Mouse (Mus musculus) MEL (cell line): ENCODE data around the gene Ccdc33. TPM values are rescaled to one million over a fixed set of nuclear protein-coding genes. Genes with fewer than 3 reads are reported as not detected.
A peak's percentile ranks its signal among the peaks of the same experiment; 100 is the strongest.

Experiments
- DNase-seq: peaks from one replicate; pipeline ENCODE4 v3.0.0; 2011; ENCODE audit warnings: low read depth, low spot score
- H3K27ac ChIP-seq: 2 replicates; pipeline ENCODE4 v1.5.1; 2012; ENCODE audit warnings: low read depth, mild to moderate bottlenecking, control low read depth, low read length, moderate library complexity; ENCODE audit not compliant: control insufficient read depth
- H3K27me3 ChIP-seq, 2 experiments: fragments of 150-350 bp in 1 of 2; sonication (generic) in 1 of 2; 2 replicates each; pipeline ENCODE4 v1.6.1; 2012; ENCODE audit warnings: low read length in 2 of 2, mild to moderate bottlenecking in 2 of 2, improper control_type of control experiment in 1 of 2, moderate library complexity in 1 of 2; ENCODE audit not compliant: insufficient read depth in 2 of 2, control insufficient read depth in 1 of 2
- H3K36me3 ChIP-seq, 2 experiments: 2 replicates each; pipeline ENCODE4 v1.6.1; 2012 to 2014; ENCODE audit warnings: low read length in 2 of 2, improper control_type of control experiment in 1 of 2, inconsistent platforms in 1 of 2, mild to moderate bottlenecking in 1 of 2; ENCODE audit not compliant: insufficient read depth in 2 of 2, control insufficient read depth in 1 of 2
- H3K4me1 ChIP-seq, 2 experiments: fragments of 150-350 bp in 1 of 2; sonication (generic) in 1 of 2; 2 replicates each; pipeline ENCODE4 v1.6.1; 2012; ENCODE audit warnings: low read length in 2 of 2, improper control_type of control experiment in 1 of 2, mild to moderate bottlenecking in 1 of 2; ENCODE audit not compliant: insufficient read depth in 2 of 2, control insufficient read depth in 1 of 2
- H3K4me3 ChIP-seq, 2 experiments: fragments of 150-350 bp in 1 of 2; sonication (generic) in 1 of 2; 2 replicates each; pipeline ENCODE4 v1.5.1; 2012; ENCODE audit warnings: low read depth in 2 of 2, low read length in 2 of 2, mild to moderate bottlenecking in 2 of 2, moderate library complexity in 2 of 2, control low read depth in 1 of 2, improper control_type of control experiment in 1 of 2; ENCODE audit not compliant: control insufficient read depth in 1 of 2, insufficient read depth in 1 of 2
- H3K79me2 ChIP-seq: 2 replicates; pipeline ENCODE4 v1.6.1; 2012; ENCODE audit warnings: mild to moderate bottlenecking, low read length, moderate library complexity; ENCODE audit not compliant: control insufficient read depth, poor library complexity, insufficient read depth
- H3K9ac ChIP-seq: 2 replicates; pipeline ENCODE4 v1.6.1; 2012; ENCODE audit warnings: low read depth, mild to moderate bottlenecking, control low read depth, low read length, moderate library complexity; ENCODE audit not compliant: control insufficient read depth, poor library complexity, severe bottlenecking
- H3K9me3 ChIP-seq: fragments of 150-350 bp; sonication (generic); replicated peaks from 2 replicates; pipeline ENCODE4 v1.6.1; 2012; ENCODE audit warnings: mild to moderate bottlenecking, low read length, improper control_type of control experiment, moderate library complexity; ENCODE audit not compliant: insufficient read depth
- CHD1 ChIP-seq: IDR thresholded peaks from 2 replicates; pipeline ENCODE4 v1.6.1; 2012; ENCODE audit warnings: low read depth, mild to moderate bottlenecking, inconsistent platforms, low read length, improper control_type of control experiment
- CTCF ChIP-seq, 3 experiments: IDR thresholded peaks in 2 of 3; conservative IDR thresholded peaks in 1 of 3; 2 replicates each; pipeline ENCODE4 v1.5.1; 2011 to 2012; ENCODE audit warnings: low read length in 3 of 3, low read depth in 2 of 3, mild to moderate bottlenecking in 2 of 3, improper control_type of control experiment in 1 of 3, inconsistent platforms in 1 of 3, mixed read lengths in 1 of 3, moderate library complexity in 1 of 3; ENCODE audit not compliant: control insufficient read depth in 1 of 3, insufficient read depth in 1 of 3, poor library complexity in 1 of 3, severe bottlenecking in 1 of 3
- GATA1 ChIP-seq: IDR thresholded peaks from 2 replicates; pipeline ENCODE4 v1.6.1; 2011; ENCODE audit warnings: low read depth, low read length, improper control_type of control experiment
- MAFK ChIP-seq: IDR thresholded peaks from 2 replicates; pipeline ENCODE4 v1.6.1; 2011; ENCODE audit warnings: low read depth, mild to moderate bottlenecking, low read length, improper control_type of control experiment, borderline replicate concordance
- MAZ ChIP-seq: IDR thresholded peaks from 2 replicates; pipeline ENCODE4 v1.6.1; 2012; ENCODE audit warnings: low read depth, mild to moderate bottlenecking, inconsistent platforms, low read length, improper control_type of control experiment
- POLR2AphosphoS2 ChIP-seq: IDR thresholded peaks from 2 replicates; pipeline ENCODE4 v1.6.1; 2011; ENCODE audit warnings: low read length, improper control_type of control experiment
- RAD21 ChIP-seq: IDR thresholded peaks from 2 replicates; pipeline ENCODE4 v1.6.1; 2011; ENCODE audit warnings: mild to moderate bottlenecking, low read depth, low read length, improper control_type of control experiment
- SMC3 ChIP-seq: IDR thresholded peaks from 2 replicates; pipeline ENCODE4 v1.6.1; 2011; ENCODE audit warnings: low read depth, low read length, improper control_type of control experiment
- TAL1 ChIP-seq: IDR thresholded peaks from 2 replicates; pipeline ENCODE4 v1.6.1; 2012; ENCODE audit warnings: mild to moderate bottlenecking, inconsistent platforms, low read length, moderate library complexity, mixed read lengths
- USF2 ChIP-seq, 2 experiments: IDR thresholded peaks; 2 replicates each; pipeline ENCODE4 v1.6.1; 2011 to 2012; ENCODE audit warnings: improper control_type of control experiment in 2 of 2, low read length in 2 of 2, borderline replicate concordance in 1 of 2, inconsistent platforms in 1 of 2, low read depth in 1 of 2, mild to moderate bottlenecking in 1 of 2; ENCODE audit not compliant: insufficient read depth in 1 of 2
- ZC3H11A ChIP-seq: IDR thresholded peaks from 2 replicates; pipeline ENCODE4 v1.6.1; 2012; ENCODE audit warnings: low read depth, mild to moderate bottlenecking, inconsistent platforms, low read length, improper control_type of control experiment
- ZKSCAN1 ChIP-seq: IDR thresholded peaks from 2 replicates; pipeline ENCODE4 v1.6.1; 2012; ENCODE audit warnings: low read depth, mild to moderate bottlenecking, inconsistent platforms, low read length, improper control_type of control experiment, moderate library complexity
- ZNF384 ChIP-seq: IDR thresholded peaks from 2 replicates; pipeline ENCODE4 v1.6.1; 2012; ENCODE audit warnings: low read depth, mild to moderate bottlenecking, inconsistent platforms, low read length, improper control_type of control experiment
- polyA plus RNA-seq, 2 experiments: library from polyadenylated mRNA; stranded (reverse) in 1 of 2; unstranded in 1 of 2; fragments of >175 nt in 1 of 2; fragments of >200 nt in 1 of 2; gene quantifications; 2 replicates each; pipeline versions ENCODE4 v1.2.1 to v1.2.4; 2012; ENCODE audit warnings: low replicate concordance in 2 of 2, low read depth in 1 of 2; ENCODE audit not compliant: insufficient read length in 2 of 2, insufficient read depth in 1 of 2, missing spikeins in 1 of 2
- total RNA-seq: library from RNA; depleted of rRNA; stranded (reverse); fragments of 300-350 nt; gene quantifications from 2 replicates; pipeline ENCODE4 v1.2.3, GENCODE M21; 2012

The Ccdc33 gene
- total and polyA plus RNA-seq, 3 experiments, result not detected

GRCm38 (mm10) chr9:57992781-57993591, 125.6 kb downstream of the Ccdc33 start (continued):
- no peak for TF ChIP-seq ZNF384
- TF ChIP-seq, all 39 proteins: peak for 0

GRCm38 (mm10) chr9:57992060-57992459, 126.6 kb downstream of the Ccdc33 start:
- no peaks in the 10 kb centered on the region for H3K9me3 ChIP-seq
- H3K27me3 ChIP-seq, result peaks cover 3 to 8% of the 10 kb centered on the region in 2 experiments; a peak in 3 of 4 replicates
- no peak overlapping the region for H3K9ac ChIP-seq
- no peak overlapping the region for H3K4me3 ChIP-seq
- no peak overlapping the region for H3K27ac ChIP-seq
- H3K36me3 ChIP-seq, result no peaks in the 10 kb centered on the region
- no peaks in the 10 kb centered on the region for H3K4me1 ChIP-seq
- TF ChIP-seq POLR2AphosphoS2, result no peak
- TF ChIP-seq ZNF384, result no peak
- no peak for TF ChIP-seq GATA1
- no peak for TF ChIP-seq USF2 (IDR thresholded peaks at IDR 0.05; ENCODE audit: borderline replicate concordance in 1 of 2, insufficient read depth in 1 of 2, low read depth in 1 of 2, low read length in 2 of 2)
- no peak for TF ChIP-seq MAZ
- no peak for DNase-seq
- H3K79me2 ChIP-seq, result no peaks in the 10 kb centered on the region

GRCm38 (mm10) chr9:57990438-57991110, 128.0 kb downstream of the Ccdc33 start:
- Histone ChIP-seq H3K27ac (no peak overlapping the region), H3K79me2 (no peaks in the 10 kb centered on the region), H3K9ac (no peak overlapping the region), H3K4me1 (no peaks in the 10 kb centered on the region), H3K9me3 (no peaks in the 10 kb centered on the region), H3K4me3 (no peak overlapping the region), H3K27me3 (peaks cover 0 to 5% of the 10 kb centered on the region in 2 experiments; a peak in 2 of 4 replicates), H3K36me3 (no peaks in the 10 kb centered on the region)
- DNase-seq, result peak; percentile 49
- TF ChIP-seq ZNF384, result no peak
- no peak for TF ChIP-seq TAL1
- TF ChIP-seq ZC3H11A, result peak; percentile 41
- no peak for TF ChIP-seq MAFK
- TF ChIP-seq SMC3, result peak; percentile 67
- no peak for TF ChIP-seq ZKSCAN1
- TF ChIP-seq CHD1, result no peak
- TF ChIP-seq RAD21, result peak; percentile 67
- TF ChIP-seq CTCF (IDR thresholded peaks at IDR 0.05 in 2 of 3, conservative IDR thresholded peaks at IDR 0.05 in 1 of 3; ENCODE audit: control insufficient read depth in 1 of 3, insufficient read depth in 1 of 3, low read depth in 2 of 3, low read length in 3 of 3, poor library complexity in 1 of 3, severe bottlenecking in 1 of 3), result peak; percentile 76 to 95 (median 83)
- TF ChIP-seq, all 39 proteins: peak for 4
